Mouse (Mus musculus) c-Kit-positive CD71-positive TER-119-positive erythroid progenitor cells, embryonic 14.5 days (primary cell): Measurements from ENCODE around the gene Krt84.
"Not testable (repeated sequence)": the region's sequence is repeated elsewhere in the genome, so short reads cannot be mapped to it uniquely, and the experiment has no call there.

ENCODE experiments used
- DNase-seq: peaks from one replicate; pipeline ENCODE4 v3.0.0-alpha.2; 2013; ENCODE audit warnings: low spot score

Krt84 gene

DNA sequence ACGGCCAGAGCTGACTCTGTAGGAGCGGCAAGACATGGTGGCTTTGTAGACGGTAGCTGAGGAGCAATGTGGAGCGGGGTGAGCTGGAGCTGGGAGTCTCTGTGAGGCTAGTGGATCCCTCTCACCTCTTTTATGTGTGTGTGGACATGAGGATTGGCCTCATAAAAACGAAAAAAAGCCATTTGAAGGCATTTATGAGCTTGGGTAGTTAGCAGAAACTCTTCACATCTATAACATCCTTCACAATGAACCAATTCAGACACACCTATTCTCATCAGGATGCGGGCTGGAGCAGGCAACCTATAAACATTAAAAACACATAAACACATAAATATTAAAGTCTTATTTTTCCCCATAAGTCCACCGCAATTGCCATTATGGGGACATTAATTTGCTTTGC lies at the start of gene Krt84:
TSS of gene Krt84 (minus strand) at position 101 of the 400 bp plus-strand sequence.
- no peak for DNase-seq

DNA sequence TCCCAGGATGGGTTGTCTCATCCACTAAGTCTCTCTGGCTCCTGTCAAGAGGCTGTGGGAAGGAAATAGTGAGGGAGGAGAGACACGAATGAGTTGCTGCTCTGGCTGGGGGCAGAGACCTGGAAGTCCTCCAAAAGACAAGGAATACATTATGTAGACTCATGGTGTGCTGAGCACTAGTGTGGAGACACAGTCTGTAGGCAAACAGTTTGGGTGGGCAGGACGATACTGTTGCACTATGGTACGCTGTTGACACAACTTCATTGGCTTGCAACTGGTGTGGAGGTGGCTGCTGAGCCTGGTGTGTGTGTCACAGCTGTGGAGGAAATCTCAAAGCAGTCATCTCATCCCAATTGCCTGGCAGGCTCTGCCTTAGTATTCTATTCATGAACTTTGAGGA lies 49.1 kb upstream of the Krt84 start:
- no peak for DNase-seq

DNA sequence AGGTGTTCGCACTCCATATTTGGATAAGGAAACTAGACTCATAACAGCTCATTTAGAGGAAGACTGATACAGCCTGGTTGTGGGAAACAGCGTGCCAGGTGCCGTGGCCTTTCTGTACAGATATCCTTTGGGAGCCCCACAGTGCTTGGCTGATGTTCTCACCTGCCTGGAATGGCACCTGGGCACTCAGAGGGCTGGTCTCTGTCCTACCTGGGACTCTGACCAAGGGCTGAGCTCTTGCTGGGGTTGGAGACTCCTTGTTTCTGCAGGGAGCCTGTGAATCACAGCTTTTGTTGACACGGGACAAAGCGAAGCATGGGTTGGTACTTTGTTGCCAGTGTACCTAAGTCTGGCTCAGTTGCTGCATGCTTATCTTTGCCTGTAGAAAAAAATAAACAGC lies 42.9 kb upstream of the Krt84 start:
- no peak for DNase-seq

DNA sequence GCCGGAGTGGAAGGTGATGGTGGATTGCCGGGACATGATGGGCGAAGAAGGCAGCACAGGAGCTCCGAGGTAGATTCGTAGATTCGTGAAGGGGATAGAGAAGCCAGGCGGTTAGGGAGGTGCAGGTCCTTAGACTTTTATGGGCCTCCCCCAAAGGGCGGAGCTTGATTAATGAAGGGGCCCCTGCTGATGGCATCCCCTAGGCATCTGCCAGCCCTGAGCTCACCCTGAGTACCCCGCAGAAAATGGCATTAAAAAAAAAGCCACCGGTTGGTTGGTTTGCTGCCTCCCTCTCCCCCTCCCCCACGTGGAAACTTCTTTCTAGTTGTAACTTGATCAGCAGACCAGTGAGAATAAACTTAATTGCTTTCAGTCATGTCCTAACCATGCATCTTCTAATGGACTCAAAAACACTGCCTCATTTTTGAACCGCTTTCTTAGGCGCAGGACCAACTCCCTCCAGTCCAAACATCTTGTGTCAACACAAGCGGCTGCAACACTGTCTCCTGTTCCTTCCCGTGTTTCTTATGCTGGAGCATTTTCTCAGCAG lies 41.3 kb upstream of the Krt84 start, which contains the start of gene Krt75:
TSS of gene Krt75 (minus strand) at position 109 of the 550 bp plus-strand sequence.
- DNase-seq = no peak

DNA sequence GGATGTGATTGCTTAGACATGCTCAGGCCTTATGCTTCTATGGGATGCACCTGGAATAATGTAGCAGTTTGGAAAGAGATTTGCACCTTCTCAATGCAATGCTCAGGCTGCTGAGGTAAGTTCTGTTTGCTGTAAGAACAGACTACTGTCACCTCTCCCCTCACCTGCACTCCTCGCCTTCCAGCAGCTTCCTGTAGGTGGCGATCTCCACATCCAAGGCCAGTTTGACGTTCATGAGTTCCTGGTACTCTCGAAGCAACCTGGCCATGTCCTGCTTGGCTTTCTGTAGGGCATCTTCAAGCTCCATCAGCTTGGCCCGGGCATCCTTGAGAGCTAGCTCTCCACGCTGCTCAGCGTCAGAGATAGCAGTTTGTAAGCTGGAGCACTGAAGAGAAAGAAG lies 35.2 kb upstream of the Krt84 start:
- no peak for DNase-seq

DNA sequence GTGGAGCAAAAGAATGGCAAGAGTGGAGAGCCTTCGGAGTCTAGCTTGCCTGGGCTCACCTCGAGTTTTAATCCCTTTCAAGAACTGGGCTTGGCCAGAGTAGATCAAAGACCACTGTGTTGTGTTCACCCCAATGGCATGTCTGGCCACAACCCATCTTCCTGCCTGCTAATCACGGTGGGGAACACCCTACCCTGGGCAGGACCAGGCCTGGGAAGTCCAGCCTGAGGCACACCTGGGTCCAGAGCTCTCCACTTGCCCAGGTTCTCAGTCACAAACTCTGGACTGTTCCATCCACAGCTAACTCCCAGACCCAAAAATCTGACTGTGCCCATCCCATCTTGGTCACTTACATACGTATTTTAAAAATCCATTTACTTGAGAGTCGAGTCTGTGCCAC lies 30.2 kb upstream of the Krt84 start, which contains the start of gene Krt90:
TSS of gene Krt90 (minus strand) at position 101 of the 400 bp plus-strand sequence.
- no peak for DNase-seq

DNA sequence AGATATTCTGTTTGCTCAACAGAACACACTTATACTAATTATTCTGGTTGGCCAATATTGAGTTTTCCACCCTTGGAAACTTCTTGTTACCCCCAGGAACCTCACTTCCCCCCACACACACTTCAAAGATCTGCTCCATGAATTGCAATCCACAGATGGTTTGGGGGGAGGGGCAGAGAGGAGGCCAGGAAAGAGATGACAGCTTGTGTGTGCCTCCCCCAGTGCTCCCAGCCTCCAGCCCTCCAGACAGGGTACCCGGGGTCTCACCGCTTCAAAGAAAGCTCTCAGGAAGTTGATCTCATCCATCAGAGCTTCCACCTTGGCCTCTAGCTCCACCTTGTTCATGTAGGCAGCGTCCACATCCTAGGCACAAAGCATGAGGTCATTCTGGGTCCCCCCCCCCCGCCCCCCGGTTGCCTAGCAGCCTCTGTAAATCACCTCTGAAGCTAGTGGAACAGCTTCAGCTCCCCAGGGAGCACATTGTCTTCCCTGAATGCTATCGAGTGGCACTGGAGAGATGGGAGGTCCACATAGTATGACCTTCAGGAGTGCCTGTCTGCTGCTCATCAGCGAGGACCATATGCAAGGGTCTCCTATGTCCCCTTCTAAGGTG lies 25.5 kb upstream of the Krt84 start:
- DNase-seq = no peak

DNA sequence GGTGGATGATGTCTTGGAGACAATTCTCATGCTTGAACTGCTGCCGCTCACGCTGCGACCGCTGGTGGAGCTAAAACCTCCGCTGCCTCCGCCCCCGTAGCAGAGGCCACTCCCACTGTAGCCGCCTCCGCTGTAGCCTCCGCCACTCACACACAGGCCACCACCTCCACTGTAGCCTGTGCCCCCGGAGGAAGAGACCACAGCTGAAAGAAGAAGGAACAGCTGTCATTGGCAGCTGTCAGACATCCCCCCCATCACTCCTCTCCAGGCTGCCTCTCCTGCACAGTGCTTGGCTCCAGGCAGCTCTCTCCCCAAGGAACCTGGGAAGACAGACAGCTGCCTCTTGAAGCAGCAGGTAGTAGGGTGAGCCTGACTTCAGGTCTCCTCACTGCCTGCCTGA lies 20.5 kb upstream of the Krt84 start:
- DNase-seq = no peak

DNA sequence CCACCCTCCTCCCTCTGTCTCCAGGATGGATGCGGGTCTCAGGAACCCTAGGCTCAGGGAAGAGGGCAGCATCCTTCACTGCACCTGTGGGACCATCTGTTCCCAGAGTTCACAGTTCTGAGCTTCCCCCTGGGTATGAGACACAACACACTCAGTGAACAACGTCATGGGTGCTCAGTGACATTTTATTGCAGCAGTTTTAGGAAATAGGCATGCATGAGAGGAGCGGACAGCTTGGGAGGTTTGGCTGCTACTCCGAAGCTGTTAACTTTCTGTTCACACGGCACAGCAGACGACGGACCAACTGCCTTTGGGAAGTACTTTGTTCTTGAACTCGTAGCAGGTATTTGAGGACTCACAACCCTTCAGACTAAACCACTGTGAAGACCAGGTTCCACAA lies 19.6 kb upstream of the Krt84 start:
- DNase-seq = no peak

DNA sequence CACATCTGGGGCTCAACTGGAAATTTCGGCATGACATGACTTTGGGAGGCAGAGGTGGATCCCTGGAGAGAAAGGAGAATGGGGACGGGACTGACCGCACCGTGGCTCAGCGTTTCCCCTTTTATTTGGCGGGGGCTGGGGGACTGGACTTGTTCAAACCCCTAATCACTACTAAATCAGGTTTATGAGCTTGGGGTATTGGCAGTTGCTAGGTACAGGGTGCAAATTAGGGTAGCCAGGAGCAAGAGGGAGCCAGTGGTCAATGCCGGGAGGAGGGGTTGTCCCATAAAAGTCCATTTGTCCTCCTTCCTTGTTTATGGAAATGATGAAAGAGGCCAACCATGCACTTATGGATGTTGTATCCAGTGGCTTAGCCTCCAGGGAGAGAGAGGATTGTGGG lies 17.9 kb upstream of the Krt84 start, which contains the start of gene Krt82:
TSS of gene Krt82 (minus strand) at position 101 of the 400 bp plus-strand sequence.
- no peak for DNase-seq

DNA sequence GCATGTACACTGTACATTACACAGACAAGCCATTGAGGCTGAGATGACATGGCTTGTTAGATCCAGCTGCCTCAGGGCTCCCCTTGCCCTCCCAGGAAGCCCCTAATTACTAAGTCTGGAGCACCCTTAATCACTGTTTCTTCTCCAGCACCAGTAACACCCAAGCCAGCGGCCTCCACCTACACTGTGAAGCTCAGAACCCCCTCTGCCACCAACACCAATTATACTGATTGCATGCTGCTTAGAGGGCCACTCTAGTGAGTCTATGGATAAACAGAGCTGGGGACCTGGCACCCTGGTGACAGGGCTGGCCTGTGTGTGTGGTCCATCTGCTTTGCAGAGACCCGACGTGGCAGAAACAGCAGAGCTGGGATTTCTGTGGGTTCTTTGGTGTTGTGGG lies 11.9 kb upstream of the Krt84 start:
- no peak for DNase-seq

DNA sequence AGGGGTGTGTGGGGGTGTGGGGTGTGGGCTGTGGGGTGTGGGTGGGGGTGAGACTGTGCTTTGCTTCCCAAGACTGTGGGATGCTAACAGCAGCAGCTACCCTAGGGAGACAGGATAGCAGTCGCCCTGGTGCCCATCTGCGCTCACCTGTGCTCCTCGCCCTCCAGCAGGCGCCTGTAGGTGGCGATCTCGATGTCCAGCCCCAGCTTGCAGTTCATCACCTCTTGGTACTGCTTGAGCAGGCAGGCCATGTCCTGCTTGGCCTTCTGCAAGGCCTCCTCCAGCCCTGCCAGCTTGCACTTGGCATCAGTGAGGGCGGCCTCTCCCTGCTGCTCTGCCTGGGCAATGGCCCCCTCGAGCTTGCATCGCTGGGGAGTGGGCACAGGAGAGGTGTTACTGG lies 9.9 kb upstream of the Krt84 start:
- DNase-seq = no peak

DNA sequence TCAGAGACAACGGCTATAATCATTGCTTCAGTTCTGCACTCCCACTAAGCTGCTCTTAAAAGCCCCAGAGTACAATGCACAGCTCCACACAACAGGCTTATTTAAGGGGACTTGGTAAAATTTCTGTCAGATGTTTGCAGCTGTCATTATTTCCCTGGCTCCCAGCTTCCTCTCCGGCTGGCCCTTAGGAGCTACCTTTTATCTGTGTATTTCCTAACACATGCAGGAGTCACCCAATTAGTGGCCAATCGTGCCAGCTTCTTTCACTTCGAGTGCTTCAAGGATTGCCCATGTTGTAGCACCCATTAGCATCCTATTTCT lies 5.9 kb upstream of the Krt84 start:
- no peak for DNase-seq

DNA sequence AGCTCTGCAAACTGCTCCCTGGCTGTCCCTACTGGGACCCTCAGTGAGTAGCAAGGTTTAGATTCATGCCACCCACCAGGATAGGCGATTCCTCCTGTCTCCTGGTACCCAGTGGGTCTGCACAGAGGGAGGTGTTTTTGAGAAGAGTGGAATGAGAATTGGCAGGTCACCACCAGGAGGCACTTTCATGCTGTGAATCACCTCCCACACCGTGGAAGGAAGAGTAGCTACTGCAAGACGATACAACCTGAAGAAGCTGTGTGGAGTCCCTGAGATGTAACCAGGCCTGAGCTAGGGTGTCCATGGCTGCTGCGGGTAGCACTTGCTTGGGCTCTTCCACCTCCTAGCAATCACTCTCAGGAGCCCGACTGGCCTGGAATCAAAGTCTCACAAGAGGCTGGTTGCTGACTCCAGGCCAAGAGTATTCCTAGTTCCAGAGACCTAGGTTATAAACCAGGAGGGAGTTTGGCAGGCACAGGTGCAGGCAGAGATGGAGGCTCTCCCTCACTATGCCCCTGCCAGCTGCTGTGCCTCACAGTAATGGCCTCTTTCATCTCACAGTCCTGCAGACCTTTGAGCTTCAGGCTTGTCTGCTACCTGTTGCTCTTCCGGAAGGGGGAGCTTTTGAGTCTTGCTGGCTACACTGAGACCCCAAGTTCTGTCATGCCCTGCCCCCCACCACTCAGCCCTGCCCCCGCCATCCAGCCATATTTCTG lies 5.4 kb upstream of the Krt84 start:
- no peak for DNase-seq

DNA sequence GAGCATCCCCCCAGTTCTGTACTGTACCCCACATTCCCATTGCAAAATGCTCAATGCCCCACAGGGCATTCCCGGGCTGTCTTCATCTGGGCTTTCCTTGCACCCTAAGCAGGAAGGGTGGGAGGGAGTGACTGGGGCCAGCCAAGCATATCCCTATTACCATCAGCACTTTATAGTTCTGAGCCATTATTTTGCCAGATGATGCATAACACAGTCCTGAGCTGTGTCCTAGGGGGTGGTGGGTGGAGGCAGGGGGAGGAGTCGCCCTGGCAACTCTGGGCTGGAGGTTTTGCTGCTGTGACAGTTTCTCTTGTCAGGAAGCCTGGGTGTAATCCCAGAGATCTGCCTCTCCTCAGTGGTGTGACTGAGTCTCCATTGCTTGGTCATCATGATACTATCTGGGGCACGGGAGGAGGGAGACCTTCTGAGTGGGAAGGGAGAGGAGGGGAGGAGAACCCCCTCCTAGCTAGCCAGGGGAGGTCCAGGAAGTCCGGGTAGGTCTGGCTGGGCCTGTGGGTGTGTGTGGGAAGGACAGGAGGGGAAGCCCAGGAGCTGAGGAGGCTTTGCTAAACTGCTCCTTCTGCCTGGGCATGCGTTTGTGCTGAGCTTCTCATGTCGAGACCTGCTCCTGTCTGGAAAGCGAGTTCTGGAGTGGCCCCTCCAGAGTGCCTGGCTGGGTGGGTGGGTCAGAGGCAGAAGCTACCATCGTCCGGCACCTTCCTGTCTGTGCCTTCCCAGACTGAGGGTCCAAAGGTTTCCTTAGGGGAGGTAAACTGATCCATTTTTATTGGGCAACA lies 3.6 kb upstream of the Krt84 start:
- DNase-seq = no peak

DNA sequence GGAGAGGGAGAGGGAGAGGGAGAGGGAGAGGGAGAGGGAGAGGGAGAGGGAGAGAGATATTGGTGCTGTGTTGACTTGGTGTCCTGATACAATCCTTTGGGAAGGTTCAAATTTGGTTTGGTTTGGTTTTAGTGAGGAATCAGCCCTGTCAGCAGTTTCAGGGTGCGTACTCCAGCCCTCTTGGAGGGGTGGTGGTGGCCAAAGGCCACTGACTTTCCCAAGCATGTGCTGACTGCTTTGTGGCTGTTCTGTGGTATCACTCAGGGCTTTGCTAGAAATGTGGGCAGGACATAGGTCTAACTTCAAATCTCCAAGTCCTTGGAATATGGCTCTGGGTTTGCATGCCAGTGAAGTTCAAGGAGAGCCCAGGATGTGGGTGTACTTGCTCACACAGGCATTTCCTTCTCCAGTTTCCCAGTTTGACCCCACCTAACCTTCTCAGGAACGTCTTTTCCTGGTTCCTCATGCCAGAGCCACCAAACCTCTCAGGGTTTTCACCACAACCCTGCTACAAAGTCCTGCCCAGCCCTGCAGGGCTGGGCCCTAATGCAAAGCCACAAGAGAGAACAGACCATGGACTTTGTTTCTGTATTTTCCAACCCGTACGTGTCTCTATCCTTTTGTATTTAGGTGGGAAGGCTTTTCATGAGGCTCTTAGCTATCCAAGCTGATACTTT lies 9.9 kb downstream of the Krt84 start:
- no peak for DNase-seq

DNA sequence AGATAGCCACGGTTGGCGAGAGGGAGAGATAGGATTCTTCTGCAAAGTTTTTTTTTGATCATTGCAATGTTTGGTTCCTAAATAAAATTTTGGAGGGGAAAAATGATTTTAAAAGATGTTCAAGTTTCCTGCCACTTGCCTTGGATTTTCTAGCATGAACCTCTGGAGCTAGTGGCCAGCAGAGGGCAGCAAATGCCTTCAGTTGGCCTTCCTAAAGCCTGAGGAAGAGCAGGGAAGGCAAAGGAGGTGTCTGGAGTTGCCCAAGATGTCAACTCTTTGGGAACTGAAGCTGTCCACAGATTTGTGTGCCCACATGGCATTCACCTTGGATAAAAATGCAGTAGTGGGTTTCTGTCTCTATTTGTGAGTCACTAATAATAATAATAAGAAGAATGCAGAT lies 12.8 kb downstream of the Krt84 start:
- DNase-seq = peak; percentile 24

DNA sequence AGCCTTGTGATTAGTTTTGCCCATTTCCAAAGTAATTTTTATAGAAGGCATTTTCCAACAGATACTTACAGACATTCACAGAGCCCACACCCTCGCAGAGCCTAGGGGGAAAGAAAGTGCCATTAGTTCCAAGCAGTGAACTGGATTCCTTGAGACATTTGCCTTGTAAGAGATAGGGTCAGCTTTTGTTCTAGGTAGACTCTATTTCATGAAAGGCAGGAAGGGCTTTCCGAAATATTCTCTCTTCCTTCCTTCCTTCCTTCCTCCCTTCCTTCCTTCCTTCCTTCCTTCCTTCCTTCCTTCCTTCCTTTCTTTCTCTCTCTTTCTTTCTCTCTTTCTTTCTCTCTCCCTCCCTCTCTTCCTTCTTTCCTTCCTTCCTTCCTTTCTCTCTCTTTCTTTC lies 15.5 kb downstream of the Krt84 start, which contains the start of gene Gm49425:
TSS of gene Gm49425 (minus strand) at position 101 of the 400 bp plus-strand sequence.
- not testable (repeated sequence) for DNase-seq

DNA sequence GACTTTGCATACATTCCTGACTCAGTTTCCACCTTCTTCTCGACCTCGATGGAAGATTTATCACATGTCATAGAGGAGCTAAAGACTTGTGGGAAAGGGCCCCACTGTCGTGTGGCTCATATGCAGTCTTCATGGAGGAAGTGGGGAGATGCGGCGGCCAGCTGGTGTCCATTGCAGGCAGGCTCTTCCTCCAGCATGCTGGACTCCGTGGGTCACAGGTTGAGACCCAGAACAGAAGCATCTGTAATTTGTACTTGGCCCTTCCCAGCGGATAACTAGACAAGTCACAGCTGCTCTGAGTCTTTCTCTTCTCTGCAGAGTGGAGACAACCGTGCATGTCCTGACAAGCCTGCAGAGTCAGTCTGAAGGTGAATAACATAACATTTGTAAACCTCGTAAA lies 24.4 kb downstream of the Krt84 start:
- DNase-seq = no peak

DNA sequence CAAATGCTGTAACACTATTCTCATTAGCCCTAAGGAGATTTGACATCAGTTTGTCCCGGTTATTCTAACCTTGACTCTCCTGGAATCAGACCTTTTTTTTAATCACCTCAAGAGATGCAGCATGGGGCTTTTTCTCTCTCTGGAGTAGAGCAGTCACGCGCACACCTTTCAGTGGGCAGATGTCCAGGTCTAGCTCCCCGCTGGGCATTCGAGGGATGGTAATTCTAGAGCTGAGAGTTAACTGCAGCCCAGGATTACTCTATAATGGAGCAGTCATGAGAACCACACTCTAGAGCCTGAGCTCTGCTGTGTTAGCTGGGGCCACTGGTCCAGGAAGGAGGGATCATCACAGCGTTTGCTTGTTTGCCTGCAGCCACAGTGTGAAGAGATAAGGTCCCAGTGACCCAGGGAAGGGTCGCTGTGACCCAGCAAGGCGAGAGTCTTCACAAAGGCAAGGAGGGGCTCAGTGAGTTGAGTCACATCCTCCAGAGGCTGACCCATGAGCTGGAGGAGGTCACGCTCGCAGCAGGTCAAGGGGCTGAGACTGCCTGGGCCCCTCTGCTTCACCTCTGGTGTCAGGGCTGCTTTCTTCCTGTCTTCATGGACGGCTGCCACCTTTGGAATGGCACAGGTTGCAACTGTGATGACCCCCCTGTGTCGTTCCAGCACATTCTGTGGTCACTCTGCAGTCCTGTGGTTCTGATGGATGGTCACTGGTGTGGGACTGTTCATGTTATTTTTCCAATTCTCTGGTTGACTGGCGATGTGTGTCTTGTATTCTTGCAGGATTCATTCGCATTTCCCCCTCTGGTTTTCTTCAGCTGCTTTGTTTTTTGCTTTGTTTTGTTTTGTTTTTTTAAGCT lies 25.5 kb downstream of the Krt84 start:
- DNase-seq = no peak

DNA sequence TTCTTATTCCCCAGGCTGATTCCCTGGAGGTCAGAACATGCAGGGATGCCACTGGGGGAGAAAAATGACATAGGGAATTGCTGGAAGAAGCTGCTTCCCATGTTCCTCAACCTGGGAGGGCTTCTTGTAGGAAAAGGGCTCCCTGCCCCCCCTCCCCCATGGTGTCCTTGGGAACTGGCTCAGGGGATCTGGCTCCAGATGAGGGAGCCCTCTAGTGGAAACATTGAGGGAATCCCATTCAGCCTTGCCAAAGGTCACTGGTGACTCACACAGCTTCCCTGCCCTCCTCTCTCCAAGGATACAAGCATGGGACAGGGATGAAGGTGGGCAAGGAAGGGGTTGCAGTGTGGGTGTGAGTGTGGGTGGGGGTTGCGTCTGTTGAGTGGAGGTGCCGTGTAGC lies 35.4 kb downstream of the Krt84 start:
- no peak for DNase-seq
